Mouse (Mus musculus): ENCODE measurements at regions not wholly inside any gene's neighbourhood (a gene's known extent, or its start where the extent isn't known, plus 50 kb on each side); places are given as distances from the start of the nearest gene placed in this dataset.

DNA sequence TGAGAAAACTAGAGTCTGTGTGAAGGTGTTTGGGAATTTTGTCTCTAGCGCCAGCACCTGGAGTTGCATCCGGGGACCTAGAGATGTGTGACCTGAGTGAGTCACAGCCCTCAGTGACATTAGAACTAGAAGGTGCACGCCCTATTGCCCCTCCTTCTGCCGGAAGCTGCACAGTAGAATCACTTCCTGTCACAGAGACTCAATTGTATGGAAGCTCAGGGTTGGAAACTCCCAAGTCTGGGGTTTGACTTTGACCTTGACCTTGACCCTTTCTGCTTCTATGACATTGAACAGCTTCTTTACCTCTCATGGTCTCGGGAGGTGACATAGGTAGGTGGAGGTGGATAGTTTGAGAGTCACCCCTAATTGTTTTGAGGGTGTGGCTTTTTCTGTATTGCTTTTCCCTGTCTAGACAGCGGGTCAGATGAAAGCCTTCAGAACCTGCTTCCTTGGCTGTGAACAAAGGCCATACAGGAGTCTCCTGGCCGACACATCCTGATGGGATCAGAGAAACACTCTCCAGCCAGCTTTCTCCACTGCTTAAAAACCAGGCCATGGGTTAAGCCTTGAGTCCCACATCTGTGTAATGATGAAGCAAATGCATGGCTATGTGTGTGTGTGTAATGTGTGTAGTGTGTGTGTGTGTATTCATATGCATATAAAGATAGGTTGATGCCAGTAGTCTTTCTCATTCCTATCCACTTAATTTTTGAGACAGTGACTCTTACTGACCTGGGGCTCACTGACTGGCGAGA lies 328.7 kb downstream of the Gm45692 start:
- no peak for DNase-seq

DNA sequence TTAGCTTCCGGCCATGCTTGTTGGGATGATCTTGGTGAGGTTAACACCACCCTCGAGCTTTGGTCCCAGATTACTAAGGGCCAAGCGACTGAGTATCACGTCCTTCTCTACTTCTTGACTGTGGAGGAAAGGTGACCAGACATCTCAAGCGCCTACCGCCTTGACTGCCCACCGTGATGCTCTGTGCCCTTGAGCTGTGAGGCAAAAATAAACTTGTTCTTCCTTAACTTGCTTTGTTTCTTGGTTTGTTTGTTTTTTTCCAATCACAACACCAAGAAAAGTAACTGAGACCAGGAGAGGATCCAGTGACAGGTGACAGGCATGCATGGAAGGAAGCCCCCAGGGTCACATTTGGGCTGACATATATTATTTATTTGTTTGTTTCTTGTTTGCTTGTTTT lies 330.0 kb downstream of the Gm45692 start:
- no peak for DNase-seq

- no peak for DNase-seq
Measured at GRCm38 (mm10) chr8:26450543-26450942, 331.2 kb downstream of the Gm45692 start.

GRCm38 (mm10) chr8:26452976-26453573 lies 333.7 kb downstream of the Gm45692 start:
- no peak for DNase-seq

- no peak for DNase-seq
Measured at GRCm38 (mm10) chr8:26465346-26465745, 346.0 kb downstream of the Gm45692 start.

GRCm38 (mm10) chr8:26468441-26468840 lies 349.1 kb downstream of the Gm45692 start:
- DNase-seq = no peak

DNA sequence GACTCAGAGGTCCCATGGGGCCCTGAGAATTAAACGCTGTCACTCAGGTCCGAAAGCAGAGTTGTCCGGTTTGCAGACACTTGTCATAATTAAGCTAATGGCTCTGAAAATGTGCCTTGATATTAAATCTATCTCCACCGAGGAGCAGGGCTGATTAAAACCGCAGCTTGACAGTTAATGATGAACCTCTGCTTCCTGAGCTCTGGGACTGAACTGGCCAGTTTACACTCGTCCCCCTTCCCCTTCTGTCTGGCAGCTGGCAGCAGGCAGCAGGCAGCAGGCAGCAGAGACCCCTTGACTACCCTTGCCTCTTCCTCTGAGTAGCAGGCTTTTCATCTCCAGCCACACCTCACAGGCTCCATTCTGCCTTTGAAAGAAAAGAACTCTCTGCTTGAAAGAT lies 350.4 kb downstream of the Gm45692 start:
- no peak for DNase-seq

- DNase-seq = no peak
Measured at GRCm38 (mm10) chr8:26471811-26472550, 352.6 kb downstream of the Gm45692 start.

DNA sequence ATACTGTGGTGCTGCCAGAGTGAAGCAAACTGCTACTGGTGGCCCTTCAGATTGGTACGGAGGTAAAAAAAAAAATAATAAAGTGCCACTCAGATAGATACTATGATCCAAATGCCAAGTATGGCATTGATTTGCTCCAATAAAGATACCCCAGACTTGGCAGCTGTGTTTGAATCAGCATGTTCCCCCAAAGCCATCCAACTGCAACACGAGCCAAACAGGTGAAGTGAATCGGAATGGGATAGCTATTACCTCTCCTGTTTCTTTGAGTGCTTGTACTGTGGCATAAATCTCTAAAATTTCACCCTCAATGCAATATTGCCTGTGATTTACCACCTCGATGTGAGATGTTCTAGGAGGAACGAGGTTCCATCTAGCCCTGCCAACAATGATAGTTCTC lies 365.4 kb downstream of the Gm45692 start:
- no peak for DNase-seq

- no peak for DNase-seq
Measured at GRCm38 (mm10) chr8:26487866-26488265, 368.5 kb downstream of the Gm45692 start.

DNA sequence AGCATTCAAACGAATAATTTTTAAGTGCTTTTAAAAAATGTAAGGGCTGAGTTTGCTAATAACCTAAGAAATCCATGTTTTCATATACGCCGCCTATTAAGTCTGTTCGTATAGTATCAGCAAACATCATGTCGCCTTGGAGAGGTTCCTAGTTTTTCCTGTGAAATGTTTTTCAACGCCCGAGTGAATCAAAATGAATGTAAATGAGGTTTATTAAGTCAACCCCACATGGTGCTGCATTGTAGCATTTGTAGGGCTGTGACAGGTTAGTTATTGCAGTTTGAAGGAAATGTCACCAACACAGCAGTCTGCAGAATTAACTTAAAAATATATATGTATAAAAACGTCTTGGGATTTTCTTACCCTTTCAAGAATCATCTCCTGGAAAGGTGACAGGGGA lies 369.3 kb downstream of the Gm45692 start:
- DNase-seq = no peak

GRCm38 (mm10) chr8:26501196-26501813 lies 382.0 kb downstream of the Gm45692 start:
- DNase-seq = no peak

GRCm38 (mm10) chr8:26501814-26502572 lies 382.7 kb downstream of the Gm45692 start:
- no peak for DNase-seq

DNA sequence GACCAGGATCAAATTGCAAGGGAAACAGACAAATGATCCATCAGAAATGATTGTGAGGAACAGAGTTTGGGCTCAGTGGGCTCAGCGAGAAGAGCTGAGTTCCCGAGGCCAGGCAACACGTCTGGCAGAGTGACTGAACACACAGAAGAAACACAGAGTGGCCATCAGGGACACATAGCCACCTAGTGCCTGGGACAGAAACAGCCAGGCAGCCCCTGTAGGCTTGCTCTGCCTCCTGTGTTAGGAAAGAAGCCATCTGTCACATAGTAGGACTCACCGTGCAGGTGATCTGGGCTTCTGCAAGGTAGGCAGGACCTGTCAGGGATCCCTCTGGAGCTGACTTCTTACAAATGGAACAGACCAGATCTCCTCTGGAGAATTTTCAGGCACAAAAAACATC lies 383.4 kb downstream of the Gm45692 start:
- no peak for DNase-seq

DNA sequence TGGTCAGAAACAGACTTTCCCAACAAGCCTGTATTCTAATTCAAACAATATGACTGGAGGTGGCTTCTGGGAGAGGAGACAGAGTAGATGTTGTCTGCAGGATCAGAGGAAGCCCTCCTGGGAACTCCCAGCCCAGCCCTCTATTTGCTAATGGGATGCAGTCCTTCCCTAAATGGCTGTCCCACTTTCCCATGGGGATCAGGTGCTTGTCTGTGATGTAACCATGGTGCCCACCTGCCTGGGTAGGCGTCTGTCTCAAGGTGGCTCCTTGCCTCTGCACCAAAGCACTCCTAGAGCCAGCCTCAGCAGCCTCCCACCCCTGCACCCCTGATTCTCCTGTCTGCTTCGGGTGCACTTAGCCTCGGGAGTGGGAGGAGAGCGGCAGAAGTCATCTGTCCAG lies 384.6 kb downstream of the Gm45692 start:
- no peak for DNase-seq

GRCm38 (mm10) chr8:26504319-26505035 lies 385.1 kb downstream of the Gm45692 start:
- DNase-seq = no peak

- no peak for DNase-seq
Measured at GRCm38 (mm10) chr8:26507611-26508070, 388.3 kb downstream of the Gm45692 start.

- no peak for DNase-seq
Measured at GRCm38 (mm10) chr8:26509254-26509653, 389.9 kb downstream of the Gm45692 start.

DNA sequence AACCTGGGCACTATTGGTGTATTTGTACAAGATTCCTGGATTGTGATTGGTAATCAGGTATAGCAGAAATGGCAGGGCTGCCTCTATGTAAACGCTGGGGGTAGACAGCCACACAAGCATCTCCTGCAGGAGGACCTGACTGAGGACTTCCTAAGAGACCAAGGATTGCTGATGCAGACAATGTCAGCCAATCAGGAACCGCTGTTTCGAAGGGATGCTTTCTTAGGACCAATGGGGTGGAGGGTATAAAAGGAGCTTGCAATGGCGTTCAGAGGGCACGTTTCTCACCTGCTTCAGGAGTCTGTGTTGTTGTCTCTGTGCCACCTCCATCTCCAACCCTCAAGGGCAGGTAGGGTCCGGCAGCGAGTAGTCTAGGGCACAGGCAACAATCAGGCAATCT lies 393.7 kb downstream of the Gm45692 start:
- DNase-seq = no peak

DNA sequence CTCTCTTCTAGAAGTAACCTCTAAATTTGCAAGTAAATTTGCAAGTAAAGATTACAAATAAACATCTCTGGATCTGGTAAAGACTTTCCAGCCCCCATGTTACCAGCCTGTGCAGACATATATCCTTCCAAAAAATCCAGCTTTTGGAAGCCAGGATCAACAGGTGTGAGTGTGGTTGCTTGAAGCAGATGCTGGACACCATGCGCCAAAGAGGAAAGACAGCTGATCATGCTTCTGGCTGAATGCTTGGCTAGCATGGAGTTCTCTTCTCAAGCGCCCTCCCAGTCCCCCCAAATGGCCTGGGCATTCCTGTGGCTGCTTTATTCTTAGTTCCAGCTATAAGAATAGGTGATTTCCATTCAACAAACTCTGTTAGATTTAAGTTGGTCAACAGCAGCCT lies 404.9 kb downstream of the Gm45692 start:
- no peak for DNase-seq

DNA sequence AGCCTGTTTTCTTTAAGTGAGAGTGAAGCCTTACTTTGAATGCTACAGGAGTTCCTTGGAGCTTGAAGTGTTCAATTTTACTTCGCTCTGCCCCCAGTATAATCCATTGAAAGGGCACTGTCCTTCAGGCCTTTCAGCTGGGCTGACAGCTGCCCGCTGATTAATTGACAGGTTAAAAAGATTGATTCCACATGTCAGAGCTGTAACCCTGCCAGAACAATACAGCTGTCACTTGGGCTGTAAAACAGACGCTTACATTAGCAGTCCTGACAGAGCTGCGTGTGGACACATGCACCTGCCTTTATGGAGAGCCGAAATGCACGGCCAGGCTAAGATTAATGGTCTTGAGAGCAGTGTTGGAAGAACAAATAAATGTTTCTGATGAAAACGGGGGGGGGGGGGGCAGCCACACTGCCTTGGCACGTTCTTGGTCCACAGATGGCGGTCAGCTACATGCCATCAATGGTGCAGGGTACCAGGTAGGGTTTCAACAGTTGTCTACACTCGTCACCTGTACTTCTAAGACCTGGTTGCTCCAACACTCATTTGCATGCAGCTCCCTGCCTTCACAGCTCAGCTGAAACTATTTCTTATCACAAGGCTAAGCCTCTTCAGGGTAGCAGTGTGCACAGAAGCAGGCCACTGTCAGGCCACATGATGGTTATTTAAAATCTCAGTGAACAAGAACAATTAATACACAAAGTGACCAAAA lies 407.3 kb downstream of the Gm45692 start:
- no peak for DNase-seq

All from lung, postnatal 36 days (tissue).